Mouse (Mus musculus) intestine, postnatal 0 days (tissue): ENCODE data around the gene Zfp609. TPM values are rescaled to one million over a fixed set of nuclear protein-coding genes. Genes with fewer than 3 reads are reported as not detected.
A peak's percentile ranks its signal among the peaks of the same experiment; 100 is the strongest.

ENCODE experiments used
- ATAC-seq: fragments of 200-750 bp; cut with Nextera tagmentation; 2 replicates; pipeline ENCODE4 v1.8.0; 2017; ENCODE audit warnings: mild to moderate bottlenecking, moderate TSS enrichment, moderate library complexity
- H3K27ac ChIP-seq: fragments of 300-500 bp; sonication (generic); 2 replicates; pipeline ENCODE4 v1.5.1; 2014; ENCODE audit warnings: mild to moderate bottlenecking, low read depth, low read length, moderate library complexity
- H3K27me3 ChIP-seq: fragments of 300-500 bp; sonication (generic); replicated peaks from 2 replicates; pipeline ENCODE4 v1.6.1; 2014; ENCODE audit warnings: low read length, mixed read lengths; ENCODE audit not compliant: control insufficient read depth, insufficient read depth
- H3K36me3 ChIP-seq: fragments of 300-500 bp; sonication (generic); 2 replicates; pipeline ENCODE4 v1.6.1; 2014; ENCODE audit warnings: mild to moderate bottlenecking, moderate library complexity; ENCODE audit not compliant: control insufficient read depth, insufficient read depth
- H3K4me1 ChIP-seq: fragments of 300-500 bp; sonication (generic); replicated peaks from 2 replicates; pipeline ENCODE4 v1.6.1; 2014; ENCODE audit warnings: antibody characterized with exemption, low read length, mixed read lengths; ENCODE audit not compliant: control insufficient read depth, insufficient read depth
- H3K4me2 ChIP-seq: fragments of 300-500 bp; sonication (generic); replicated peaks from 2 replicates; pipeline ENCODE4 v1.6.1; 2014; ENCODE audit warnings: low read depth, mild to moderate bottlenecking, moderate library complexity
- H3K4me3 ChIP-seq: fragments of 300-500 bp; sonication (generic); 2 replicates; pipeline ENCODE4 v1.5.1; 2014; ENCODE audit warnings: low read depth, low read length
- H3K9ac ChIP-seq: fragments of 300-500 bp; sonication (generic); 2 replicates; pipeline ENCODE4 v1.6.1; 2014; ENCODE audit warnings: mild to moderate bottlenecking, low read depth, low read length
- H3K9me3 ChIP-seq: fragments of 300-500 bp; sonication (generic); 2 replicates; pipeline ENCODE4 v1.6.1; 2016; ENCODE audit warnings: mixed run types; ENCODE audit not compliant: control insufficient read depth
- CTCF ChIP-seq: sonication (generic); IDR thresholded peaks from 2 replicates; pipeline ENCODE4 v1.5.1; 2016; ENCODE audit warnings: low read depth, mild to moderate bottlenecking, control low read depth, antibody characterized with exemption, moderate library complexity
- WGBS: fragments of 180-500 bp; shearing (Covaris S2); extraction: QIAGEN DNeasy Blood & Tissue Kit; methylation state at CpG from one replicate; pipeline ENCODE4 v1.1.7; 2014; 5-methylcytosine and 5-hydroxymethylcytosine counted together
- polyA plus RNA-seq: library from polyadenylated mRNA; unstranded; fragments of >200 nt; fragmentation: Nextera tagmentation; extraction: Ambion mirVana; gene quantifications from 2 replicates; pipeline ENCODE4 v1.2.1, GENCODE M21; 2015

Gene Zfp609
- polyA plus RNA-seq, 1 experiment from 2014 or later: 3.1 TPM

- Histone ChIP-seq H3K27ac (no peak overlapping the region), H3K36me3 (peaks cover 57% of the 10 kb centered on the region), H3K27me3 (no peaks in the 10 kb centered on the region), H3K4me2 (no peak overlapping the region), H3K4me1 (no peaks in the 10 kb centered on the region), H3K9me3 (no peaks in the 10 kb centered on the region), H3K9ac (no peak overlapping the region), H3K4me3 (no peak overlapping the region)
- 89% methylated on average over 7 of the region's 7 CpGs for WGBS
- TF ChIP-seq CTCF: no peak
- no peak for ATAC-seq
These were observed 124.1 kb downstream of the Zfp609 start for GRCm38 (mm10) chr9:65703241-65703640.

- H3K9ac ChIP-seq: no peak overlapping the region
- no peak overlapping the region for H3K4me3 ChIP-seq
- no peak for TF ChIP-seq CTCF
- no peaks in the 10 kb centered on the region for H3K27me3 ChIP-seq
- H3K9me3 ChIP-seq: no peaks in the 10 kb centered on the region
- H3K36me3 ChIP-seq: peaks cover 64% of the 10 kb centered on the region
- H3K4me2 ChIP-seq: no peak overlapping the region
- no peaks in the 10 kb centered on the region for H3K4me1 ChIP-seq
- H3K27ac ChIP-seq: no peak overlapping the region; the same call in 1 of the 2 replicates
- WGBS: 91% methylated on average over 9 of the region's 9 CpGs
- no peak for ATAC-seq
These were observed 125.1 kb downstream of the Zfp609 start for GRCm38 (mm10) chr9:65702286-65702685.

GRCm38 (mm10) chr9:65700504-65700903, 126.9 kb downstream of the Zfp609 start:
- H3K4me3 ChIP-seq: no peak overlapping the region
- H3K4me1 ChIP-seq: no peaks in the 10 kb centered on the region
- H3K27me3 ChIP-seq: no peaks in the 10 kb centered on the region
- 93% methylated on average over 6 of the region's 6 CpGs for WGBS
- no peak overlapping the region for H3K9ac ChIP-seq
- H3K9me3 ChIP-seq: no peaks in the 10 kb centered on the region
- no peak for TF ChIP-seq CTCF
- H3K27ac ChIP-seq: no peak overlapping the region
- peaks cover 73% of the 10 kb centered on the region for H3K36me3 ChIP-seq
- no peak overlapping the region for H3K4me2 ChIP-seq
- no peak for ATAC-seq

- no peak for ATAC-seq
These were observed 129.4 kb downstream of the Zfp609 start for GRCm38 (mm10) chr9:65697992-65698391.

GRCm38 (mm10) chr9:65697356-65697755, 130.0 kb downstream of the Zfp609 start:
- Histone ChIP-seq H3K27ac (peak overlapping the region; percentile 41; the same call in 1 of the 2 replicates), H3K4me3 (no peak overlapping the region), H3K36me3 (peaks cover 65% of the 10 kb centered on the region), H3K9me3 (no peaks in the 10 kb centered on the region), H3K4me1 (no peaks in the 10 kb centered on the region), H3K9ac (no peak overlapping the region), H3K4me2 (no peak overlapping the region), H3K27me3 (no peaks in the 10 kb centered on the region)
- TF ChIP-seq CTCF: no peak
- no peak for ATAC-seq
- 83% methylated on average over 7 of the region's 7 CpGs for WGBS

More at GRCm38 (mm10) chr9:65697992-65698391, 129.4 kb downstream of the Zfp609 start:
- TF ChIP-seq CTCF: no peak
- H3K4me1 ChIP-seq: no peaks in the 10 kb centered on the region
- H3K9ac ChIP-seq: no peak overlapping the region
- no peaks in the 10 kb centered on the region for H3K9me3 ChIP-seq
- no peak overlapping the region for H3K4me3 ChIP-seq
- H3K27ac ChIP-seq: no peak overlapping the region
- H3K4me2 ChIP-seq: no peak overlapping the region
- H3K27me3 ChIP-seq: no peaks in the 10 kb centered on the region
- peaks cover 69% of the 10 kb centered on the region for H3K36me3 ChIP-seq

- TF ChIP-seq CTCF: no peak
- Histone ChIP-seq H3K27ac (peak overlapping the region; percentile 21; the same call in 1 of the 2 replicates), H3K4me1 (no peaks in the 10 kb centered on the region), H3K9ac (no peak overlapping the region), H3K36me3 (peaks cover 65% of the 10 kb centered on the region), H3K27me3 (no peaks in the 10 kb centered on the region), H3K4me3 (no peak overlapping the region), H3K4me2 (no peak overlapping the region), H3K9me3 (no peaks in the 10 kb centered on the region)
- no peak for ATAC-seq
These were observed 131.0 kb downstream of the Zfp609 start for GRCm38 (mm10) chr9:65696337-65696736.

GRCm38 (mm10) chr9:65695646-65696045, 131.7 kb downstream of the Zfp609 start:
- TF ChIP-seq CTCF: peak; percentile 76
- no peak for ATAC-seq
- Histone ChIP-seq H3K4me3 (no peak overlapping the region), H3K4me1 (no peaks in the 10 kb centered on the region), H3K9me3 (no peaks in the 10 kb centered on the region), H3K27me3 (no peaks in the 10 kb centered on the region), H3K27ac (no peak overlapping the region), H3K36me3 (peaks cover 60% of the 10 kb centered on the region), H3K9ac (no peak overlapping the region), H3K4me2 (no peak overlapping the region)
- WGBS: 66% methylated on average over 3 of the region's 3 CpGs
